Mouse (Mus musculus) heart, postnatal 14 days (tissue): ENCODE data around the gene Serpina1a. TPM values are rescaled to one million over a fixed set of nuclear protein-coding genes. Genes with fewer than 3 reads are reported as not detected.
"Not testable (repeated sequence)": the region's sequence is repeated elsewhere in the genome, so short reads cannot be mapped to it uniquely, and the experiment has no call there.

Source experiments
- DNase-seq, 2 experiments: peaks; one replicate each; pipeline ENCODE4 v3.0.0; 2021 to 2022
- intact Hi-C: fragments of 180-260 bp; cut with DNase I; formaldehyde crosslinking; loops from one replicate; pipeline ENCODE4 v1.15.1; 2025
- long read RNA-seq, 2 experiments: library from polyadenylated mRNA; stranded (forward); transcript quantifications; one replicate each; pipeline ENCODE4 v2.0.0; 2021
- total RNA-seq, 2 experiments: library from RNA; stranded (reverse); gene quantifications; 2 replicates each; pipeline ENCODE4 v1.2.3; 2021

The Serpina1a gene
- not detected for total RNA-seq
- long read RNA-seq, experiment 1 = 0 reads
- long read RNA-seq, experiment 2 = 0 reads

GRCm38 (mm10) chr12:103863101-103863974, at the start of gene Serpina1a:
TSS of gene Serpina1a (minus strand) at chr12:103863562.
- intact Hi-C loops, DNase-seq: not testable (repeated sequence)

GRCm38 (mm10) chr12:103909181-103909580, 45.8 kb upstream of the Serpina1a start:
- not testable (repeated sequence) for DNase-seq

GRCm38 (mm10) chr12:103907746-103908145, 44.4 kb upstream of the Serpina1a start:
- DNase-seq, intact Hi-C loops: not testable (repeated sequence)

More at GRCm38 (mm10) chr12:103909181-103909580, 45.8 kb upstream of the Serpina1a start:
- intact Hi-C loops = not testable (repeated sequence)

GRCm38 (mm10) chr12:103904837-103905340, 41.5 kb upstream of the Serpina1a start, which contains the start of gene Serpina1c:
TSS of gene Serpina1c (minus strand) at chr12:103904887.
- DNase-seq, intact Hi-C loops: not testable (repeated sequence)

- intact Hi-C loops, DNase-seq: not testable (repeated sequence)
Observed at GRCm38 (mm10) chr12:103901929-103902328, 38.6 kb upstream of the Serpina1a start.

- DNase-seq, intact Hi-C loops: not testable (repeated sequence)
Observed at GRCm38 (mm10) chr12:103866873-103867272, 3.5 kb upstream of the Serpina1a start.

GRCm38 (mm10) chr12:103860976-103861375, 2.4 kb downstream of the Serpina1a start:
- intact Hi-C loops = no loop called here
- no peak for DNase-seq

GRCm38 (mm10) chr12:103860571-103860970, 2.8 kb downstream of the Serpina1a start:
- intact Hi-C loops, DNase-seq: not testable (repeated sequence)

GRCm38 (mm10) chr12:103859584-103859983, 3.8 kb downstream of the Serpina1a start:
- intact Hi-C loops, DNase-seq: not testable (repeated sequence)

- intact Hi-C loops, DNase-seq: not testable (repeated sequence)
Observed at GRCm38 (mm10) chr12:103853032-103853431, 10.3 kb downstream of the Serpina1a start.

GRCm38 (mm10) chr12:103830273-103830672, 33.1 kb downstream of the Serpina1a start, which contains the start of gene Serpina1b:
TSS of gene Serpina1b (minus strand) at chr12:103830373.
- DNase-seq, intact Hi-C loops: not testable (repeated sequence)

- DNase-seq, intact Hi-C loops: not testable (repeated sequence)
Observed at GRCm38 (mm10) chr12:103827661-103828372, 35.5 kb downstream of the Serpina1a start.

- not testable (repeated sequence) for DNase-seq
Observed at GRCm38 (mm10) chr12:103823826-103824225, 39.5 kb downstream of the Serpina1a start.

More at GRCm38 (mm10) chr12:103823826-103824225, 39.5 kb downstream of the Serpina1a start:
- intact Hi-C loops = not testable (repeated sequence)

Other genes starting within 250 kb of the Serpina1a start
- gene Serpina10, start 232.1 kb downstream of the Serpina1a start, total RNA-seq = not detected
- not detected for gene Serpina6, start 206.3 kb downstream of the Serpina1a start, total RNA-seq
- gene Serpina16, start 187.4 kb downstream of the Serpina1a start, total RNA-seq = not detected
- not detected for gene Serpina1f, start 168.0 kb downstream of the Serpina1a start, total RNA-seq
- gene Serpina1d, start 90.0 kb downstream of the Serpina1a start, total RNA-seq = not detected
- under 1 TPM in 1 of 2 experiments, not detected in 1; 0.17 TPM for gene Serpina1b, start 33.2 kb downstream of the Serpina1a start, total RNA-seq
- not detected for gene Serpina1c, start 41.3 kb upstream of the Serpina1a start, total RNA-seq
- gene Serpina1e, start 95.4 kb upstream of the Serpina1a start, total RNA-seq = not detected
- gene Serpina11, start 126.4 kb upstream of the Serpina1a start, total RNA-seq = not detected
- under 1 TPM in 1 of 2 experiments, not detected in 1; 0.07 TPM for gene Serpina9, start 150.2 kb upstream of the Serpina1a start, total RNA-seq
- gene Serpina12, start 180.9 kb upstream of the Serpina1a start, total RNA-seq = not detected
- not detected for gene Serpina5, start 237.6 kb upstream of the Serpina1a start, total RNA-seq
- not detected for gene Serpina3a, start 249.2 kb upstream of the Serpina1a start, total RNA-seq